Mouse (Mus musculus) CH12.LX (cell line): ENCODE data around the gene Pip5k1c. TPM values are rescaled to one million over a fixed set of nuclear protein-coding genes. Genes with fewer than 3 reads are reported as not detected.

Experiments used
- DNase-seq: peaks from one replicate; pipeline ENCODE4 v3.0.0-alpha.2; 2013; ENCODE audit errors: extremely low read depth
- H3K27ac ChIP-seq: 2 replicates; pipeline ENCODE4 v1.5.1; 2012; ENCODE audit warnings: low read depth, mild to moderate bottlenecking, control low read depth, moderate library complexity; ENCODE audit not compliant: insufficient read depth
- H3K27me3 ChIP-seq: replicated peaks from 2 replicates; pipeline ENCODE3; 2012; ENCODE audit warnings: inconsistent platforms
- H3K36me3 ChIP-seq, 2 experiments: replicated peaks in 1 of 2; 2 replicates each; pipeline versions ENCODE3 to v1.6.1; 2012; ENCODE audit warnings: inconsistent platforms in 1 of 2, low read length in 1 of 2, mild to moderate bottlenecking in 1 of 2, mixed read lengths in 1 of 2, moderate library complexity in 1 of 2; ENCODE audit not compliant: control insufficient read depth in 1 of 2, insufficient read depth in 1 of 2
- H3K4me1 ChIP-seq, 2 experiments: 2 replicates each; pipeline ENCODE4 v1.6.1; 2012; ENCODE audit warnings: inconsistent platforms in 1 of 2, moderate library complexity in 1 of 2; ENCODE audit not compliant: insufficient read depth in 2 of 2, control insufficient read depth in 1 of 2
- H3K4me2 ChIP-seq: 2 replicates; pipeline ENCODE4 v1.6.1; 2012; ENCODE audit warnings: low read depth, mild to moderate bottlenecking, control low read depth; ENCODE audit not compliant: poor library complexity, insufficient read depth, severe bottlenecking
- H3K4me3 ChIP-seq, 3 experiments: fragments of 150-350 bp in 1 of 3; sonication (generic) in 1 of 3; replicated peaks in 1 of 3; 2 replicates each; pipeline versions ENCODE3 to v1.5.1; 2011 to 2012; ENCODE audit warnings: low read depth in 2 of 3, low read length in 2 of 3, mild to moderate bottlenecking in 2 of 3, moderate library complexity in 2 of 3, control low read depth in 1 of 3, improper control_type of control experiment in 1 of 3, inconsistent platforms in 1 of 3, mixed read lengths in 1 of 3; ENCODE audit not compliant: poor library complexity in 1 of 3
- H3K79me2 ChIP-seq: replicated peaks from 2 replicates; pipeline ENCODE4 v1.6.1; 2012; ENCODE audit warnings: mild to moderate bottlenecking, moderate library complexity; ENCODE audit not compliant: control insufficient read depth, poor library complexity, insufficient read depth, severe bottlenecking; ENCODE audit errors: extremely low read depth
- H3K9ac ChIP-seq: 2 replicates; pipeline ENCODE4 v1.6.1; 2012; ENCODE audit warnings: low read depth, mild to moderate bottlenecking, control low read depth, moderate library complexity; ENCODE audit not compliant: insufficient read depth
- H3K9me3 ChIP-seq: replicated peaks from 2 replicates; pipeline ENCODE3; 2012; ENCODE audit warnings: low read length, inconsistent platforms, mixed read lengths
- BHLHE40 ChIP-seq: IDR thresholded peaks from 2 replicates; pipeline ENCODE4 v1.6.1; 2011; ENCODE audit warnings: mild to moderate bottlenecking, low read depth, low read length, improper control_type of control experiment
- CHD1 ChIP-seq: IDR thresholded peaks from 2 replicates; pipeline ENCODE4 v1.6.1; 2012; ENCODE audit warnings: low read depth, low read length, improper control_type of control experiment, inconsistent platforms
- CTCF ChIP-seq, 2 experiments: IDR thresholded peaks in 1 of 2; conservative IDR thresholded peaks in 1 of 2; 2 replicates each; pipeline ENCODE4 v1.5.1; 2011 to 2012; ENCODE audit warnings: low read depth in 2 of 2, low read length in 2 of 2, improper control_type of control experiment in 1 of 2, inconsistent platforms in 1 of 2, mild to moderate bottlenecking in 1 of 2, moderate library complexity in 1 of 2
- ELF1 ChIP-seq: IDR thresholded peaks from 2 replicates; pipeline ENCODE4 v1.6.1; 2014; ENCODE audit warnings: low read depth, mild to moderate bottlenecking, inconsistent platforms, low read length, improper control_type of control experiment
- ETS1 ChIP-seq: conservative IDR thresholded peaks from 2 replicates; pipeline ENCODE4 v1.6.1; 2012; ENCODE audit warnings: low read depth, mild to moderate bottlenecking, inconsistent platforms, low read length, improper control_type of control experiment, moderate library complexity
- IRF4 ChIP-seq: IDR thresholded peaks from 2 replicates; pipeline ENCODE4 v1.6.1; 2014; ENCODE audit warnings: low read depth, mild to moderate bottlenecking, inconsistent platforms, low read length, improper control_type of control experiment
- JUND ChIP-seq: conservative IDR thresholded peaks from 2 replicates; pipeline ENCODE4 v1.6.1; 2011; ENCODE audit warnings: low read depth, low read length, improper control_type of control experiment
- KAT2A ChIP-seq: IDR thresholded peaks from 2 replicates; pipeline ENCODE4 v1.6.1; 2012; ENCODE audit warnings: low read length, improper control_type of control experiment, inconsistent platforms; ENCODE audit not compliant: insufficient replicate concordance
- MAFK ChIP-seq: IDR thresholded peaks from 2 replicates; pipeline ENCODE4 v1.6.1; 2011; ENCODE audit warnings: low read length, improper control_type of control experiment; ENCODE audit not compliant: insufficient replicate concordance
- MYC ChIP-seq: IDR thresholded peaks from 2 replicates; pipeline ENCODE4 v1.6.1; 2011; ENCODE audit warnings: low read depth, mild to moderate bottlenecking, improper control_type of control experiment, low read length
- NRF1 ChIP-seq: IDR thresholded peaks from 2 replicates; pipeline ENCODE4 v1.6.1; 2014; ENCODE audit warnings: low read depth, mild to moderate bottlenecking, inconsistent platforms, low read length, improper control_type of control experiment, moderate library complexity
- POLR2A ChIP-seq: IDR thresholded peaks from 2 replicates; pipeline ENCODE4 v1.6.1; 2011; ENCODE audit warnings: low read depth, mild to moderate bottlenecking, improper control_type of control experiment, low read length
- RCOR1 ChIP-seq: conservative IDR thresholded peaks from 2 replicates; pipeline ENCODE4 v1.6.1; 2012; ENCODE audit warnings: low read depth, mild to moderate bottlenecking, inconsistent platforms, low read length, improper control_type of control experiment
- SIN3A ChIP-seq: IDR thresholded peaks from 2 replicates; pipeline ENCODE4 v1.6.1; 2012; ENCODE audit warnings: low read length, improper control_type of control experiment, inconsistent platforms
- SMC3 ChIP-seq: IDR thresholded peaks from 2 replicates; pipeline ENCODE4 v1.6.1; 2011; ENCODE audit warnings: low read depth, low read length, improper control_type of control experiment
- TBP ChIP-seq: conservative IDR thresholded peaks from 2 replicates; pipeline ENCODE4 v1.6.1; 2011; ENCODE audit warnings: low read depth, low read length, improper control_type of control experiment
- TCF12 ChIP-seq: IDR thresholded peaks from 2 replicates; pipeline ENCODE4 v1.6.1; 2014; ENCODE audit warnings: low read depth, mild to moderate bottlenecking, inconsistent platforms, low read length, improper control_type of control experiment
- UBTF ChIP-seq: IDR thresholded peaks from 2 replicates; pipeline ENCODE4 v1.6.1; 2012; ENCODE audit warnings: low read depth, mild to moderate bottlenecking, inconsistent platforms, low read length, improper control_type of control experiment, moderate library complexity
- ZKSCAN1 ChIP-seq: IDR thresholded peaks from 2 replicates; pipeline ENCODE4 v1.6.1; 2012; ENCODE audit warnings: low read depth, inconsistent platforms, low read length, improper control_type of control experiment, borderline replicate concordance
- ZMIZ1 ChIP-seq: IDR thresholded peaks from 2 replicates; pipeline ENCODE4 v1.6.1; 2012; ENCODE audit warnings: low read depth, mild to moderate bottlenecking, inconsistent platforms, low read length, improper control_type of control experiment
- ZNF384 ChIP-seq: IDR thresholded peaks from 2 replicates; pipeline ENCODE4 v1.6.1; 2012; ENCODE audit warnings: low read depth, low read length, improper control_type of control experiment, inconsistent platforms
- dilution Hi-C: fragments of 300-500 bp; cut with MboI; formaldehyde crosslinking; loops from 2 replicates; pipeline ENCODE4 v1.14.3; 2020; ENCODE audit warnings: low sequenced_read_pairs; ENCODE audit not compliant: extremely low pct_unique_long_range_greater_than_20kb, extremely low pct_ligation_motif_present
- in situ Hi-C: fragments of 300-500 bp; cut with MboI; formaldehyde crosslinking; loops from 3 replicates; pipeline ENCODE4 v1.14.3; 2019; ENCODE audit warnings: low sequenced_read_pairs, low pct_ligation_motif_present, low pct_unique_long_range_greater_than_20kb, mixed read lengths
- polyA plus RNA-seq: library from polyadenylated mRNA; unstranded; fragments of >175 nt; gene quantifications from 2 replicates; pipeline ENCODE4 v1.2.1, GENCODE M21; 2012; ENCODE audit warnings: low read depth; ENCODE audit not compliant: insufficient read length
- total RNA-seq, 2 experiments: library from RNA; depleted of rRNA; stranded (reverse); fragments of 300-350 nt in 1 of 2; fragments of >200 nt in 1 of 2; gene quantifications; 2 replicates each; pipeline ENCODE4 v1.2.3; 2012 to 2014

The Pip5k1c gene
- total and polyA plus RNA-seq, 3 experiments: 11.4 to 51.4 (median 12.6) TPM

DNA sequence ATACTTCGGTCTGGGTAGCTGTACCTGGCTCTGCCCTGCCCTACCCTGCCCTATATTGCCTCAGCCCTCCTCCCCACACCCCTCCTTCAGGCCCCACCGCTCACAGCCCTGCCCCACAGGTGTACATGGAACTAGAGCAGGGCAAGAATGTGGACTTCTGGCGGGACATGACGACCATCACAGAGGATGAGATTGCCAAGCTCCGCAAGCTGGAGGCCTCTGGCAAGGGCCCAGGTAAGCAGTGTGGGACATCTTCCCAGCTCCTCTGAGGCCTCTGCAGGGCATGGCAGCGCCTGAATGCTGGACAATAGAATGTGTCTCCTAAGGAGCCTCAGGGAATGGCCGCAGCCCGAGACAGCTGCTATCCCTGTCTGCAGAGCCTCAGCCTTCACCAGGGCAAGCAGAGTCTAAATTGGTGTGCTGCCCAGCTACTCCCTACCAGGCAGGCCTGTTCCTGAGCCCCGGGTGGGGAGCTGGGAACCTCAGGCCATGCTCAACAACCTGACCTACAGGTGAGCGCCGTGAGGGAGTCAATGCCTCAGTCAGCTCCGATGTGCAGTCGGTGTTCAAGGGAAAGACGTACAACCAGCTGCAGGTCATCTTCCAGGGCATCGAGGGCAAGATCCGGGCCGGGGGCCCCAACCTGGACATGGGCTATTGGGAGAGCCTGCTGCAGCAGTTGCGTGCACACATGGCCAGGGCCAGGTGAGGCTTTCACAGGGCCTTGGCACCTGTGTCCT is 31.2 kb downstream of the Pip5k1c start:
- no peaks in the 10 kb centered on the region for H3K9me3 ChIP-seq
- no peak overlapping the region for H3K9ac ChIP-seq
- H3K4me3 ChIP-seq: no peak overlapping the region
- peaks cover 15% of the 10 kb centered on the region for H3K79me2 ChIP-seq
- no peak for DNase-seq
- H3K4me2 ChIP-seq: no peak overlapping the region
- dilution Hi-C loops: no loop called here
- in situ Hi-C loops: no loop called here
- H3K27me3 ChIP-seq: no peaks in the 10 kb centered on the region
- H3K27ac ChIP-seq: no peak overlapping the region
- no peak for TF ChIP-seq RCOR1
- no peak for TF ChIP-seq JUND
- TF ChIP-seq ZKSCAN1: no peak
- TF ChIP-seq IRF4: no peak
- no peak for TF ChIP-seq CTCF (conservative IDR thresholded peaks at IDR 0.05 in 1 of 2, IDR thresholded peaks at IDR 0.05 in 1 of 2; ENCODE audit: low read depth in 2 of 2, low read length in 2 of 2)
- TF ChIP-seq TBP: no peak
- TF ChIP-seq MAFK: no peak
- TF ChIP-seq POLR2A: no peak
- TF ChIP-seq TCF12: no peak
- TF ChIP-seq UBTF: no peak
- TF ChIP-seq MYC: no peak
- no peak for TF ChIP-seq CHD1
- no peak for TF ChIP-seq SIN3A
- TF ChIP-seq, all 38 proteins: peak for 0
- Histone ChIP-seq H3K4me1 (peaks cover 9 to 32% of the 10 kb centered on the region in 2 experiments; a peak in 3 of 4 replicates), H3K36me3 (peaks cover 52 to 72% of the 10 kb centered on the region in 2 experiments)

DNA sequence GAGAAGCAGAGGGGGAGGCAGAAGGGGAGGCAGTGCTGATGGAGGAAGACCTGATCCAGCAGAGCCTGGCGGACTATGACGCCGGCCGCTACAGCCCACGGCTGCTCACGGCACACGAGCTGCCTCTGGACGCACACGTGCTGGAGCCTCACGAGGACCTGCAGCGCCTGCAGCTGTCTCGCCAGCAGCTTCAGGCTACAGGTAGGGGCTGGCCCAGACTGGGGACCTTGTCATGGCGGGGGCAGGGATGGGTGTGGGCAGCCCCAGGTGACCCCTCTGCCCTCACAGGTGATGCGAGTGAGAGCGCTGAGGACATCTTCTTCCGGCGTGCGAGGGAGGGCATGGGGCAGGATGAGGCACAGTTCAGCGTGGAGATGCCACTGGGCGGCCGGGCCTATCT is 32.4 kb downstream of the Pip5k1c start:
- Histone ChIP-seq H3K36me3 (peaks cover 52 to 74% of the 10 kb centered on the region in 2 experiments), H3K4me3 (no peak overlapping the region)
- TF ChIP-seq RCOR1: no peak
- TF ChIP-seq KAT2A: no peak
- no peak for TF ChIP-seq SMC3
- no peak for TF ChIP-seq ZMIZ1
- no peak for TF ChIP-seq NRF1
- TF ChIP-seq ZNF384: no peak
- TF ChIP-seq ELF1: no peak
- no peak for TF ChIP-seq MAFK
- no peak for TF ChIP-seq BHLHE40
- no peak for TF ChIP-seq ETS1
- no peak for TF ChIP-seq IRF4
- TF ChIP-seq, all 38 proteins: peak for 0

More for the DNA sequence above, 32.4 kb downstream of the Pip5k1c start:
- Histone ChIP-seq H3K4me1 (peaks cover 4 to 34% of the 10 kb centered on the region in 2 experiments; a peak in 3 of 4 replicates), H3K9me3 (no peaks in the 10 kb centered on the region), H3K9ac (no peak overlapping the region), H3K79me2 (peaks cover 15% of the 10 kb centered on the region), H3K27ac (no peak overlapping the region), H3K27me3 (no peaks in the 10 kb centered on the region), H3K4me2 (no peak overlapping the region)
- dilution Hi-C loops (no loop called here), in situ Hi-C loops (no loop called here)
- DNase-seq: no peak
